Mouse (Mus musculus) adrenal gland, adult 2 months (tissue): ENCODE measurements around the gene Slc6a18. TPM values are rescaled to one million over a fixed set of nuclear protein-coding genes. Genes with fewer than 3 reads are reported as not detected.
A peak's percentile ranks its signal among the peaks of the same experiment; 100 is the strongest.

Experiments used
- DNase-seq: peaks from one replicate; pipeline ENCODE4 v3.0.0; 2021
- polyA plus RNA-seq: library from polyadenylated mRNA; depleted of rRNA; stranded (reverse); fragments of >200 nt; gene quantifications from 2 replicates; pipeline ENCODE4 v1.2.3, GENCODE M21; 2012
- total RNA-seq, 2 experiments: library from RNA; stranded (reverse); gene quantifications; 2 replicates each; pipeline ENCODE4 v1.2.3; 2021

The Slc6a18 gene
- total and polyA plus RNA-seq, 3 experiments: not detected

GRCm38 (mm10) chr13:73685502-73685901, 7.7 kb upstream of the Slc6a18 start:
- no peak for DNase-seq

- no peak for DNase-seq
These were observed 6.6 kb upstream of the Slc6a18 start for GRCm38 (mm10) chr13:73684412-73684811.

- peak; percentile 29 for DNase-seq
These were observed 5.9 kb upstream of the Slc6a18 start for GRCm38 (mm10) chr13:73683682-73684081.

- no peak for DNase-seq
These were observed 4.4 kb upstream of the Slc6a18 start for GRCm38 (mm10) chr13:73682226-73682625.

GRCm38 (mm10) chr13:73680394-73680793, 2.6 kb upstream of the Slc6a18 start:
- peak; percentile 65 for DNase-seq

- DNase-seq: no peak
These were observed 1.5 kb upstream of the Slc6a18 start for GRCm38 (mm10) chr13:73679311-73679710.

- DNase-seq: no peak
These were observed 2.7 kb downstream of the Slc6a18 start for GRCm38 (mm10) chr13:73675161-73675560.

- no peak for DNase-seq
These were observed 17.6 kb downstream of the Slc6a18 start for GRCm38 (mm10) chr13:73660163-73660695.

DNA sequence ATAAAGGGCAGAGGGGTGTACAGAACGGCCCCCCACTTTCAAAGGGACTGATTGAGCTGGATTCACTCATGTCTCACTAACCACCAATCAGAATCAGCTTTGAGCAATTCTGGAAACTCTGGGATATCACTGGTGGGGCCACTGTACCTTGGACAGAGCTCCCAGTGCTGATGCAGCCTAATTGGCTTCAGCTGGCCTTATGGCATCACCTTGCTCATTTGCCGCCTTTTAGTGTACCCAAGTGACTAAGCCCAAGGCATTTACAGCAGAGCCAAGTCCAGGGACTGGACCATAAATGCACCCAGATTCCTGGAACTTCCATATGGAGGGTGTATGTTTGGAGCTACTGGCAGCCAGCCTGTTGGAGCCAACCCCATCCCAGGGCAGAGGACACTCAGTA, 18.9 kb downstream of the Slc6a18 start:
- no peak for DNase-seq

GRCm38 (mm10) chr13:73654976-73655375, 22.8 kb downstream of the Slc6a18 start:
- DNase-seq: peak; percentile 60

DNA sequence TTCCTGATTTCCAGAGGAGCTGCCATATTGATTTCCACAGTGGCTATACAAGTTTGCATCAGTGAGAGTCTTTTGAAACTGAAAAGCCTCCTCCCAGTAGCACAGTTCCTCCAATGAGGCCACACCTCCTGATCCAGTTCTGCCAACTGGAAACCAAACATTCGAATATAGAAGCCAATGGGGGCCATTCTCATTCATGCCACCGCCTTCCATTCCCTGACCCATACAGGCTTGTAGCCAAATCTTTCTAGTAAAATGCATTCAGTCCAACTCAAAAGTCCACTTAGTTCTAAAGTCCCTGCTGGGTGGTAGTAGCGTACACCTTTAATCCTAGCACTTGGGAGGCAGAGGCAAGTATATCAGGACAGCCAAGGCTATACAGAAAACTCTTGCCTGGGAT, 24.6 kb downstream of the Slc6a18 start:
- DNase-seq: no peak

GRCm38 (mm10) chr13:73646397-73647087, 31.3 kb downstream of the Slc6a18 start:
- DNase-seq: peak; percentile 57

DNA sequence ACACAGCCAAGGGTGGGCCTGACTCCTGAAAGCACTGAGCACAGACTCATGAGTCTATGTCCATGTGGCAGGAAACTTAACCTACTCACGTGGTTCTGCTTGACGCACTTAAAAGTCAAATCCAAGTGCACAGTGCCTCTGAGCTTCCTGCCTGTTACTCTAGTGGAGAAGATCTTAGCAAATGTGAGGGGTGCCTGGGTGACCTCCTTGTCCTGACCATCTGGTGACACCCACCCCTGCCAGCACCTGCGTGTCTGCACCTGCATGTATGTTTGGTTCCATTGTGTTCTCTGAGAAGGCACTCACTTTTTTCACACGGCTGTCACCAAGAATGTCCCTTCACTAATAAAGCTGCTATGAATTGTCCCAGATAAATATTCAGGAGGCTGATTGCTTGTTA, 36.5 kb downstream of the Slc6a18 start:
- DNase-seq: no peak

GRCm38 (mm10) chr13:73637826-73638225, 40.0 kb downstream of the Slc6a18 start:
- DNase-seq: no peak

DNA sequence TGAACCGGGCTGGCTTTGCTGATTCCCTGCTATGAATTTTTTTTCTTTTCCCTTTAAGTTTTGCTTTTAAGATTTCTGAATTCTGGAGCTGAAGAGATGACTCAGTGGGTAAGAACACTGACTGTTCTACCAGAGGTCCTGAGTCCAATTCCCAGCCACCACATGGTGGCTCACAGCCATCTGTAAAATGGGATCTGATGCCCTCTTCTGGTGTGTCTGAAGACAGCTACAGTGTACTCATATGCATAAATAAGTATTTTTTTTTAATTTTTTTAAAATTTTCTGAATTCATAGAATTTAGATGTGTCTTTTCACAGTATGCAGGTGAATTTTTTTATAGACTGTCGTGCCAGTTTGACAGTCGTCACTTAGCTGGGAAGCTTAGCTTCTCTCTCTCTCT, 46.0 kb downstream of the Slc6a18 start:
- no peak for DNase-seq

DNA sequence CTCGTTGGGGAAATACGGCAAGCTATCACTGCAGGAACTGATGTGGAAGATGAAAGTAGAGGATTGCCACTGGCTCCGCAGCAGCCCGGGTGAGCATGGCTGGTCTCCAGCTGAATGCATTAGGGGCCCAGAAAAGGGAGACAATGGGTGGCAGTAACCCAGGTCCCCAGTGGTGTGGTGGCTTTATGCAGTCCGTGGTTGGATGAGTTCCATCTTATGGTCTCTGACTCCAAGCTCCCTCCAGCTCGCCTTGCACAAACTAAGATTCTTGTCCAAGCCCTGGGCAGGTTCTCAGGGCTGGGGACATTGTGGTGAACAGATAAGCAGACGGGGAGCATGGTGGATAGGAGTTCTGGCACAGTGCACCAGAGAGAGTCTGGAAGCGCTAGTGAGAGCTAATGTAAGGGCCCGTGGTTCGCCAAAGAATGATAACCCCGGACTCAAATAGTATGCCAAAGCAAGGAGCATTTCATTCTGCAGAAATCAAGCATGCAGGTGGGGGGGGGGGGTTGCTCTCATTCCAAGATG, 49.2 kb downstream of the Slc6a18 start:
- no peak for DNase-seq

DNA sequence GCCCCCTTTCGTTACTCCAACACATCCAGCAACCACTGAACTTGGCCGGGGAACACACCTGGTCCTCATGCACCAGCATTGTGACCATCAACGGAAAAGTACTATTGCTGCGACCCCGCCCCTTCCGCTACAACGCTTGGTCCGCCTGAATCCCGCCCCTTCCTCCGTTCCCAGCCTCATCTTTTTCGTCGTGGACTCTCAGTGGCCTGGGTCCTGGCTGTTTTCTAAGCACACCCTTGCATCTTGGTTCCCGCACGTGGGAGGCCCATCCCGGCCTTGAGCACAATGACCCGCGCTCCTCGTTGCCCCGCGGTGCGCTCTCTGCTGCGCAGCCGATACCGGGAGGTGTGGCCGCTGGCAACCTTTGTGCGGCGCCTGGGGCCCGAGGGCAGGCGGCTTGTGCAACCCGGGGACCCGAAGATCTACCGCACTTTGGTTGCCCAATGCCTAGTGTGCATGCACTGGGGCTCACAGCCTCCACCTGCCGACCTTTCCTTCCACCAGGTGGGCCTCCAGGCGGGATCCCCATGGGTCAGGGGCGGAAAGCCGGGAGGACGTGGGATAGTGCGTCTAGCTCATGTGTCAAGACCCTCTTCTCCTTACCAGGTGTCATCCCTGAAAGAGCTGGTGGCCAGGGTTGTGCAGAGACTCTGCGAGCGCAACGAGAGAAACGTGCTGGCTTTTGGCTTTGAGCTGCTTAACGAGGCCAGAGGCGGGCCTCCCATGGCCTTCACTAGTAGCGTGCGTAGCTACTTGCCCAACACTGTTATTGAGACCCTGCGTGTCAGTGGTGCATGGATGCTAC, 50.9 kb downstream of the Slc6a18 start, which contains the start of gene Tert:
Gene Tert (plus strand): TSS at position 167 of the 805 bp plus-strand sequence.
- DNase-seq: peak; percentile 81

GRCm38 (mm10) chr13:73626410-73626744, 51.4 kb downstream of the Slc6a18 start:
- DNase-seq: no peak

DNA sequence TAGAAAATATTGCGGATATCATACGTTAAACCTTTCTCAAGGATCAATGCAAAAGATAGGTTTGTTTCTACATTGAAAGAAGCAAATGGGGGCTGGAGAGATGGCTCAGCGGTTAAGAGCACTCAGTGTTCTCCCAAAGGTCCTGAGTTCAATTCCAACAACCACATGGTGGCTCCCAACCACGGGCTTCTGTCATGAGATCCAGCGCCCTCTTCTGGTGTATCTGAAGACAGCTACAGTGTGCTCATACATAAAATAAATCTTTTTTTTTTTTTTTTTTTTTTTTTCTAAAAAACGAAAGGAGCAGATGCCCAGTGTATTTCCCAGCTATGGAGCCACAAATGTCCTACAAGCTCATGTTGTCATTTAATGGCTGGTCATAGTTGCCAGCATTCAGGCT, 57.2 kb downstream of the Slc6a18 start:
- DNase-seq: no peak

GRCm38 (mm10) chr13:73618406-73618805, 59.4 kb downstream of the Slc6a18 start:
- DNase-seq: no peak
